Mouse (Mus musculus) hindbrain, embryonic 11.5 days (tissue): ENCODE data around the gene Gsto1. TPM values are rescaled to one million over a fixed set of nuclear protein-coding genes. Genes with fewer than 3 reads are reported as not detected.

Experiments used
- ATAC-seq: fragments of 200-750 bp; cut with Nextera tagmentation; 2 replicates; pipeline ENCODE4 v1.8.0; 2017; ENCODE audit warnings: mild to moderate bottlenecking, moderate TSS enrichment, moderate library complexity; ENCODE audit not compliant: low FRiP score
- DNase-seq: peaks from one replicate; pipeline ENCODE4 v3.0.0-alpha.2; 2015; ENCODE audit warnings: low spot score
- H3K27ac ChIP-seq: fragments of 300-500 bp; sonication (generic); 2 replicates; pipeline ENCODE4 v1.5.1; 2014; ENCODE audit warnings: mild to moderate bottlenecking, low read depth, low read length
- H3K27me3 ChIP-seq: fragments of 300-500 bp; sonication (generic); 2 replicates; pipeline ENCODE4 v1.6.1; 2014; ENCODE audit warnings: mild to moderate bottlenecking, low read length, moderate library complexity, mixed read lengths; ENCODE audit not compliant: control insufficient read depth, insufficient read depth
- H3K36me3 ChIP-seq: fragments of 300-500 bp; sonication (generic); 2 replicates; pipeline ENCODE4 v1.6.1; 2014; ENCODE audit warnings: mild to moderate bottlenecking, low read length, moderate library complexity, mixed read lengths; ENCODE audit not compliant: control insufficient read depth, insufficient read depth
- H3K4me1 ChIP-seq: fragments of 300-500 bp; sonication (generic); replicated peaks from 2 replicates; pipeline ENCODE4 v1.6.1; 2014; ENCODE audit warnings: low read length, mixed read lengths; ENCODE audit not compliant: control insufficient read depth, insufficient read depth
- H3K4me2 ChIP-seq: fragments of 300-500 bp; sonication (generic); replicated peaks from 2 replicates; pipeline ENCODE4 v1.6.1; 2014; ENCODE audit warnings: mild to moderate bottlenecking, low read depth, low read length
- H3K4me3 ChIP-seq: fragments of 300-500 bp; sonication (generic); 2 replicates; pipeline ENCODE4 v1.5.1; 2014; ENCODE audit warnings: low read depth, low read length
- H3K9ac ChIP-seq: fragments of 300-500 bp; sonication (generic); 2 replicates; pipeline ENCODE4 v1.6.1; 2014; ENCODE audit warnings: low read depth, low read length
- H3K9me3 ChIP-seq: fragments of 300-500 bp; sonication (generic); 2 replicates; pipeline ENCODE4 v1.6.1; 2016; ENCODE audit warnings: low read length; ENCODE audit not compliant: control insufficient read depth
- WGBS: fragments of 180-500 bp; shearing (Covaris S2); extraction: QIAGEN DNeasy Blood & Tissue Kit; methylation state at CpG from one replicate; pipeline ENCODE4 v1.1.7; 2014; 5-methylcytosine and 5-hydroxymethylcytosine counted together
- polyA plus RNA-seq: library from polyadenylated mRNA; unstranded; fragments of >200 nt; fragmentation: Nextera tagmentation; extraction: Ambion mirVana; gene quantifications from 2 replicates; pipeline ENCODE4 v1.2.1, GENCODE M21; 2014

Gsto1 gene
- 105 and 116 TPM in 2 replicates for polyA plus RNA-seq

GRCm38 (mm10) chr19:47854796-47855783 is at the start of gene Gsto1:
Gene Gsto1 (plus strand): TSS chr19:47854970.
- H3K27ac ChIP-seq, result peak within 1 kb of the TSS; percentile 24; the same call in 1 of the 2 replicates
- no peaks in the 10 kb centered on the region for H3K9me3 ChIP-seq

GRCm38 (mm10) chr19:47812091-47812490 is 42.7 kb upstream of the Gsto1 start:
- no peak for DNase-seq
- no peaks in the 10 kb centered on the region for H3K36me3 ChIP-seq
- no peak for ATAC-seq
- H3K27me3 ChIP-seq, result no peaks in the 10 kb centered on the region
- H3K27ac ChIP-seq, result no peak overlapping the region
- no peak overlapping the region for H3K4me3 ChIP-seq
- no peaks in the 10 kb centered on the region for H3K9me3 ChIP-seq
- no peaks in the 10 kb centered on the region for H3K4me1 ChIP-seq
- no peak overlapping the region for H3K4me2 ChIP-seq
- no peak overlapping the region for H3K9ac ChIP-seq
- WGBS, result 81% methylated on average over 10 of the region's 10 CpGs

More at GRCm38 (mm10) chr19:47854796-47855783, at the start of gene Gsto1:
- H3K4me3 ChIP-seq, result peak within 1 kb of the TSS; percentile 61
- H3K4me2 ChIP-seq, result peak within 1 kb of the TSS; percentile 98
- DNase-seq (peak; percentile 88), ATAC-seq (peak; percentile 95)
- under 1% methylated on average over 60 of the region's 60 CpGs for WGBS
- peak within 1 kb of the TSS; percentile 76 for H3K9ac ChIP-seq
- no peaks in the 10 kb centered on the region for H3K36me3 ChIP-seq
- peaks cover 3% of the 10 kb centered on the region; the same call in 1 of the 2 replicates for H3K27me3 ChIP-seq
- H3K4me1 ChIP-seq, result no peaks in the 10 kb centered on the region; the same call in 1 of the 2 replicates

DNA sequence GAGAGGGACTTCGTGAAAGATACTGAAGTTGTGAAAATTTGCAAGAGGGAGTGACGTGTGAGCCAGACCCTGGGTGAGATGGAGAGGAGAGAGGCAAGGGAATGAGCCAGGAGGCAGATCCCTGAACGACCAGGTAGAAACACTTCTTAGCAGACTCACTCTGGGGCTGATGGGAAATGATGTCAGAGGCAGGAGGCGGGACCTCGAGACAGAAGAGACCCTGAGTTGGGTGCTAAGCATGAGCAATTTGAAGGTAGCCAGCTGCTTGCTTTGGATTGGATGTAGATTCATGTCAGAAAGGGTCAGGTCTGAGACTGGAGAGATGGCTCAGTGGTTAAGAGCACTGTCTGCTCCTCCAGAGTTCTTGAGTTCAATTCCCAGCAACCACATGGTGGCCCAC is 40.0 kb upstream of the Gsto1 start:
- ATAC-seq (no peak), DNase-seq (no peak)
- no peak overlapping the region for H3K4me3 ChIP-seq
- no peaks in the 10 kb centered on the region for H3K27me3 ChIP-seq
- H3K4me1 ChIP-seq, result no peaks in the 10 kb centered on the region
- no peaks in the 10 kb centered on the region for H3K9me3 ChIP-seq
- no peak overlapping the region for H3K4me2 ChIP-seq
- no peak overlapping the region for H3K9ac ChIP-seq
- no peaks in the 10 kb centered on the region for H3K36me3 ChIP-seq
- H3K27ac ChIP-seq, result no peak overlapping the region
- WGBS, result 91% methylated on average over 5 of the region's 5 CpGs

- Histone ChIP-seq H3K4me2 (no peak overlapping the region), H3K36me3 (no peaks in the 10 kb centered on the region), H3K9me3 (no peaks in the 10 kb centered on the region), H3K4me3 (no peak overlapping the region), H3K27me3 (no peaks in the 10 kb centered on the region), H3K27ac (no peak overlapping the region), H3K9ac (no peak overlapping the region), H3K4me1 (0 out of 2 replicates have a peak, but pooled peaks cover 2% of the 10 kb centered on the region)
- DNase-seq (no peak), ATAC-seq (no peak)
- WGBS, result 87% methylated on average over 9 of the region's 9 CpGs
These were observed 37.1 kb upstream of the Gsto1 start for GRCm38 (mm10) chr19:47817692-47818091.

GRCm38 (mm10) chr19:47820832-47821493 is 33.8 kb upstream of the Gsto1 start:
- ATAC-seq, result no peak

DNA sequence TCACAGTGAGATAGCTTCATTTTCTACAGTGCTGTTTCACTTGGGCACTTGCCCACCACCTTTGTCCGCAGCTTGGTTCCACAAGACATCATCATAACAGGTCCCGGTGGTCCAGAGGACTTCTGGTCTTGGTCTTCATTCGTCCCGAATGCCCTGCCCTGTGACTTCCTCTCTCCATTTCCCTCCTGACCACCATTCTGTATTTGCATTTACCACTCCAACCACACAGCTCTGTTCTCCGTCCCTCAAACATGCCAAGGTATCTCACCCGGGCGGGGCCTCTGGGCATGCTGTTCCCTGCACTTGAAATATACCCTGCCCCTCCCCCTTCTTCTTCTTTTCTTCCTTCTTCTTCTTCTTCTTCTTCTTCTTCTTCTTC is 33.3 kb upstream of the Gsto1 start:
- Histone ChIP-seq H3K27me3 (no peaks in the 10 kb centered on the region), H3K27ac (no peak overlapping the region), H3K9ac (no peak overlapping the region), H3K4me3 (no peak overlapping the region), H3K4me1 (0 out of 2 replicates have a peak, but pooled peaks cover 2% of the 10 kb centered on the region), H3K36me3 (no peaks in the 10 kb centered on the region), H3K4me2 (no peak overlapping the region), H3K9me3 (no peaks in the 10 kb centered on the region)
- no peak for ATAC-seq
- WGBS, result 70% methylated on average over 7 of the region's 7 CpGs
- DNase-seq, result no peak

More at GRCm38 (mm10) chr19:47820832-47821493, 33.8 kb upstream of the Gsto1 start:
- Histone ChIP-seq H3K27me3 (no peaks in the 10 kb centered on the region), H3K9ac (no peak overlapping the region), H3K4me2 (no peak overlapping the region), H3K9me3 (no peaks in the 10 kb centered on the region), H3K4me3 (no peak overlapping the region), H3K36me3 (no peaks in the 10 kb centered on the region), H3K27ac (no peak overlapping the region), H3K4me1 (0 out of 2 replicates have a peak, but pooled peaks cover 2% of the 10 kb centered on the region)
- DNase-seq, result peak; percentile 88
- 30% methylated on average over 8 of the region's 9 CpGs for whole genome bisulfite sequencing

GRCm38 (mm10) chr19:47822143-47822796 is 32.5 kb upstream of the Gsto1 start:
- Histone ChIP-seq H3K27me3 (no peaks in the 10 kb centered on the region), H3K4me3 (no peak overlapping the region), H3K9ac (no peak overlapping the region), H3K4me1 (0 out of 2 replicates have a peak, but pooled peaks cover 2% of the 10 kb centered on the region), H3K9me3 (no peaks in the 10 kb centered on the region), H3K4me2 (no peak overlapping the region), H3K36me3 (no peaks in the 10 kb centered on the region), H3K27ac (no peak overlapping the region)
- DNase-seq (peak; percentile 30), ATAC-seq (no peak)
- WGBS, result 26% methylated on average over 8 of the region's 8 CpGs

DNA sequence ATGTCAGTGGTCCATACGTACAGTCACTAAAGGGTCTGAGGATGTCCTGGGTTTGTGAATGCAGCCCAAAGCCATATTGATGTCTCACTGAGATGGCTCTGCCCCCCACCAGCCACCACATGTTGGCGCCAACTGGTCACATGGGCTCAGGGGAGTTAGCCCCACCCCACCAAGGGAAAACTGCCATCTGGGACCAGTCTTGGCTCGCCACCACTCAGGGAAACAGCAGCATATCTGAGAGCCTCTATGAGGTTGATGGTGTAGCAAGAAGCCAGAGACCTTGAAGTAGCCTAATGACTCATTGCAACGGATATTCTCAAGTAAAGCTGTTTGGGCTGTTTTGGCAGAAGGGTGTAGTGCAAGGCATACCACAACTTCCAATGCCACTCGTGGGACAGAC is 30.7 kb upstream of the Gsto1 start:
- H3K27me3 ChIP-seq, result no peaks in the 10 kb centered on the region
- no peaks in the 10 kb centered on the region for H3K9me3 ChIP-seq
- no peak overlapping the region for H3K4me2 ChIP-seq
- H3K36me3 ChIP-seq, result no peaks in the 10 kb centered on the region
- H3K9ac ChIP-seq, result no peak overlapping the region
- no peak overlapping the region for H3K4me3 ChIP-seq
- ATAC-seq (no peak), DNase-seq (no peak)
- H3K4me1 ChIP-seq, result 0 out of 2 replicates have a peak, but pooled peaks cover 2% of the 10 kb centered on the region
- no peak overlapping the region for H3K27ac ChIP-seq
- 82% methylated on average over 5 of the region's 5 CpGs for WGBS
